Mouse (Mus musculus): ENCODE results near the gene Vmn2r118.

Vmn2r118 gene

DNA sequence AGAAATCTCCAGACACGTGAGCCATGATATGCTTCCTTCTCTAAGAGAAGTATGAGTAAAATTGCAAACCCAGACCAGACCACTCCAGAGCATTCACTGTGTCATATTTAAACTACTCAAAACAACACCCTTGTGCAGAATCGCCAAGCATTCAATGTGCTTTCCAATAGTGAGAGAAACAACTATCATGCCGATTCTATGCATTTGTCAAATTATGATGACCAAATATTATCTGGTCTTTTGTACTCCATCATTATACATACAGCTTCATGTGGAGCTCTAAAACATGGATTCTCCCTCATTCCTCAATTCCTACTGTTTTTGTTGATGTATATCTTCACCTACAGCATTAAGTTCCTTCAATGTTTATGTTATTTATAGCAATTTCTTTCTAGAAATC is at the start of gene Vmn2r118:
TSS of gene Vmn2r118 (minus strand) at position 101 of the 400 bp plus-strand sequence.
- no peak for DNase-seq (ENCODE audit: low spot score in 2 of 2)

DNA sequence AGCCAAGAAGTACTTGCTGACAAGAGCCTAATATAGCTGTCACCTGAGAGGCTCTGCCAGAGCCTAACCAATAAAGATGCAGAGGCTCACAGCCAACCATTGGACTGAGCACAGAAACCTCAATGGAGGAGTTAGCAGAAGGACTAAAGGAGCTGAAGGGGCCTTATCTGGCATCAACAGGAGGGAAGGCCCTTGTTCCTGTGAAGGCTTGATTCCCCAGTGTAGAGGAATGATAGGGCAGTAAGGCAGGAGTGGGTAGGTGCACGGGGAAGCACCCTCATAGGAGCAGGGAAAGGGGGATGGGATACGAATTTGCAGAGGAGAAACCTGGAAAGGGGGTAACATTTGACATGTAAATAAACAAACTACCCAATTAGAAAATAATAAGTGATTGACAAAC is 36.1 kb upstream of the Vmn2r118 start:
- DNase-seq (ENCODE audit: low spot score in 2 of 2): no peak

DNA sequence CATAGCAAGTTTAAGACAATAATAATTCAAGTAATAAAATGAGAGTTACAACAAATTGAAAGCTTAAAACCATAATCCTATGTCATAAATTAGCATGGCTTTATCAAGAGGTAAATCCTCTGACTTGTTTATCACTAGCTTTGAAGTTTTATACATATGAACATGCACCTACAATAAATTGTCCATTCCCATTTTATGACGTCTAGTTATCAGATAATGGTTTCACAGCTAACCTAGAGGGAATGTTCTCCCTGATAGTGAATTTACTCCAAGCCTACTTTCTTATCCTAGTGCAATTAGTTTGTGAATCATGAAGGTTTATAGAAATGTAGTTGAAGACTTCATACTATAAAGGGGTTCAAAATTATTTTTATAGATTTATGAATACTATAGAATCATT is 34.2 kb downstream of the Vmn2r118 start:
- DNase-seq (ENCODE audit: low spot score in 2 of 2): no peak

DNA sequence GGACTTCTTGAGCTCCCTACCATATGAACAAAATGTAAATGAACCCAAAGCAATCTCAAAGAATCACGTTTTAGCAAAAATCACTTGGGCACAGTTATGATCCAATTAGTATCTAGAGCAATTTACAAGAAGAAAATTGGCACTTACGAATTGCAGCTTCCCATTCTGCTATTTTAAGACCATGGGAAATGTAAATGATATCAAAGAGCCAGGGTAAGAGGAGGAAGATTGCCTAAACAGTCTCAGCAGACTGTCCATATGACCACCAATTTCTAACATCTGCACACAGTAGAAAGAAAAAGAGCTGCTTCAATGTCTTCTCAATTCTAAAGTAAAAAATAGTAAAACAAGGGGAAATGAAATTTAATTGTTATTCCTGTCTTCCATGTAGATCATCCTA is 63.2 kb downstream of the Vmn2r118 start:
- DNase-seq (ENCODE audit: low spot score in 2 of 2): no peak

DNA sequence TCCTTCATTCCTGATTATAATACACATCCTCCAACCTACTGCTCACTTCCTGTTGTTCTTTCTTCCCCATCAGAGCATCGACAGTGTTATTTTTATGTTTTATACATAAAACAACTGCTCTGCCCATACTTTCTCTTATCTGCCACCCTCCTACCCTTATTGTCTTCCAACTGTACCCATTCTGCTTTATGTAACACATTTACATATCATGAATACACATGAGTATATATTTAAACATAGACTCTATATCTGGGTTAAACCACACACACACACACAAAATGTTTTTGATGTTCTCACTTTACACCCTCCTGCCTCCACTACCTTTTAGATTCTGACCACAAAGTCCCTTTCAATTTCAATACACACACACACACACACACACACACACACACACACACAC is 76.5 kb downstream of the Vmn2r118 start:
- DNase-seq (ENCODE audit: low spot score in 2 of 2): no peak
